Mouse (Mus musculus) hindbrain, embryonic 15.5 days (tissue): ENCODE results near the gene Tmem242. TPM values are rescaled to one million over a fixed set of nuclear protein-coding genes. Genes with fewer than 3 reads are reported as not detected.
A peak's percentile ranks its signal among the peaks of the same experiment; 100 is the strongest.

ENCODE experiments used
- ATAC-seq: fragments of 200-750 bp; cut with Nextera tagmentation; 2 replicates; pipeline ENCODE4 v1.8.0; 2017; ENCODE audit warnings: low read depth, moderate number of reproducible peaks, moderate TSS enrichment; ENCODE audit not compliant: low FRiP score
- H3K27ac ChIP-seq: fragments of 300-500 bp; sonication (generic); replicated peaks from 2 replicates; pipeline ENCODE4 v1.5.1; 2015; ENCODE audit warnings: mild to moderate bottlenecking, inconsistent platforms
- H3K27me3 ChIP-seq: fragments of 300-500 bp; sonication (generic); 2 replicates; pipeline ENCODE4 v1.6.1; 2015; ENCODE audit warnings: control low read depth, inconsistent platforms
- H3K36me3 ChIP-seq: fragments of 300-500 bp; sonication (generic); 2 replicates; pipeline ENCODE4 v1.6.1; 2015; ENCODE audit warnings: control low read depth, inconsistent platforms
- H3K4me1 ChIP-seq: fragments of 300-500 bp; sonication (generic); replicated peaks from 2 replicates; pipeline ENCODE4 v1.6.1; 2015; ENCODE audit warnings: control low read depth, inconsistent platforms
- H3K4me2 ChIP-seq: fragments of 300-500 bp; sonication (generic); 2 replicates; pipeline ENCODE4 v1.6.1; 2015; ENCODE audit warnings: moderate library complexity, mild to moderate bottlenecking, inconsistent platforms
- H3K4me3 ChIP-seq: fragments of 300-500 bp; sonication (generic); 2 replicates; pipeline ENCODE4 v1.5.1; 2015; ENCODE audit warnings: mild to moderate bottlenecking, inconsistent platforms
- H3K9ac ChIP-seq: fragments of 300-500 bp; sonication (generic); 2 replicates; pipeline ENCODE4 v1.6.1; 2015; ENCODE audit warnings: inconsistent platforms
- H3K9me3 ChIP-seq: fragments of 300-500 bp; sonication (generic); 2 replicates; pipeline ENCODE4 v1.6.1; 2016; ENCODE audit warnings: control low read depth, inconsistent platforms
- WGBS: fragments of 180-500 bp; shearing (Covaris S2); methylation state at CpG from one replicate; pipeline ENCODE4 v1.1.7; 2015; 5-methylcytosine and 5-hydroxymethylcytosine counted together
- polyA plus RNA-seq: library from polyadenylated mRNA; unstranded; fragments of >200 nt; fragmentation: Nextera tagmentation; extraction: Ambion mirVana; gene quantifications from 2 replicates; pipeline ENCODE4 v1.2.1, GENCODE M21; 2015

The Tmem242 gene
- polyA plus RNA-seq, 1 experiment from 2014 or later: 111 TPM

DNA sequence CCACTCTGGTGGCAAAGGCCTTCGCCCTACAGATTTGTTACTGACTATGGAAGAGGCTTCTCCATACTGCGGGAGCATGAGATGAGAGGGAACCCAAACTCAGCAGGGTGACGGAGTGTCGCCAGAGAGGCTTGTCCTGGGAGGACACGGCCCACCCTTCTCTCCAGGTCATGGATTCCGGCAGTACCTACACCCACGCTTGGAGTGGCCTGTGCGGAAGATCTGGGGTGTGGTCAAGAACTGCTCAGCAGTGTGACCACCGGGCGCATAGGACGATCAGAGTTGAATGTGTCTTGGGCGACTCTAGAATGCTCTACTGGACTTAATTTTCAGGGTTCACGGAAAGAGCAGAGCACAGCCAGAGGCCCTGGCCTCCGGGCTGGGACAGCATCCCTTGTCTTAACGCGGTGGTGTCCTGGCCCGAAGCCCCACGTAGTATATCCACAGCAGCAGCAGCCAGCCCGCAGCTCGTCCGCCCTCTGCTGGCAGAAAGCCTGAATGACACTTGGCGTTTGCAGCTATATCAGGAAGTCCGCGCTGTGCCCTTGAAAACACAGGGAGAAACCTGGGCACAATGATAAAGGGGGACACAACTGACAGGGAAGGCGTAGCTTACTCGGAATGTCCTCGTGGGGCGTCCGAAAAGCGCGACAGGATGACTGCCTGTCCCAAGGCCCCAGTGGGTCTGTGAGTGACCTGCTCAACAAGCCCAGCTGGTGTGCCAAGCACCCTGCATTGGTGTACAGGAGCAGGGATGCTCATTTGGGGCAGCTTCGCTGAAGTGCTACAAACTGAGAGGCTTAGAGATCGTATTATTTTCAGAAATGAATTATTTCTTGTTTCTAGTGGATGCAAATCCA lies 42.7 kb downstream of the Tmem242 start:
- no peak overlapping the region for H3K4me3 ChIP-seq
- H3K9me3 ChIP-seq: no peaks in the 10 kb centered on the region
- peaks cover 10% of the 10 kb centered on the region for H3K4me1 ChIP-seq
- no peak overlapping the region for H3K27ac ChIP-seq
- WGBS: 28% methylated on average over 33 of the region's 33 CpGs
- no peak overlapping the region for H3K9ac ChIP-seq
- H3K36me3 ChIP-seq: no peaks in the 10 kb centered on the region
- 0 out of 2 replicates have a peak, but pooled peaks cover 4% of the 10 kb centered on the region for H3K27me3 ChIP-seq
- ATAC-seq: peak; percentile 86
- peak overlapping the region; percentile 22 for H3K4me2 ChIP-seq

DNA sequence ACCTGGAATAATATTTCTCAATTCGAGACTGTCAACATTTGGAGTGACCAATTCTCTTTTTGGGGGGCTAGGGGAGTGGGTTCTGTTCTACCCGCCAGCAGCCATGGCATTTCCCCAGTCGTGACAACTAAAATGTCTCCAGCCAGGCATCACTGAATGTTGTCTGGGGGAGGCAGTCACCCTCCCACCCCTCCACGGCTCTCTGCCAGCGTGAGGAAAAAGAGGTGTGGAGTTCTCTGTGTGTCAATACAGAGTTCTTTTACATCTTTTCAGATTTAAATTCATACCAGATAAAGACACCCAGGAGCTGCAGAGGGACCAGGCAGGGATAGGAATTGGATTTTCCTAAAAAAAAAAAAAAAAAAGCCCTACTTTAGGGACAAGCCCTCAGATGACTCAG lies 43.8 kb downstream of the Tmem242 start:
- Histone ChIP-seq H3K4me1 (peaks cover 6% of the 10 kb centered on the region), H3K27me3 (0 out of 2 replicates have a peak, but pooled peaks cover 4% of the 10 kb centered on the region), H3K36me3 (no peaks in the 10 kb centered on the region), H3K4me2 (no peak overlapping the region), H3K9me3 (no peaks in the 10 kb centered on the region), H3K4me3 (no peak overlapping the region), H3K27ac (no peak overlapping the region), H3K9ac (no peak overlapping the region)
- no peak for ATAC-seq
- 68% methylated on average over 5 of the region's 5 CpGs for WGBS

DNA sequence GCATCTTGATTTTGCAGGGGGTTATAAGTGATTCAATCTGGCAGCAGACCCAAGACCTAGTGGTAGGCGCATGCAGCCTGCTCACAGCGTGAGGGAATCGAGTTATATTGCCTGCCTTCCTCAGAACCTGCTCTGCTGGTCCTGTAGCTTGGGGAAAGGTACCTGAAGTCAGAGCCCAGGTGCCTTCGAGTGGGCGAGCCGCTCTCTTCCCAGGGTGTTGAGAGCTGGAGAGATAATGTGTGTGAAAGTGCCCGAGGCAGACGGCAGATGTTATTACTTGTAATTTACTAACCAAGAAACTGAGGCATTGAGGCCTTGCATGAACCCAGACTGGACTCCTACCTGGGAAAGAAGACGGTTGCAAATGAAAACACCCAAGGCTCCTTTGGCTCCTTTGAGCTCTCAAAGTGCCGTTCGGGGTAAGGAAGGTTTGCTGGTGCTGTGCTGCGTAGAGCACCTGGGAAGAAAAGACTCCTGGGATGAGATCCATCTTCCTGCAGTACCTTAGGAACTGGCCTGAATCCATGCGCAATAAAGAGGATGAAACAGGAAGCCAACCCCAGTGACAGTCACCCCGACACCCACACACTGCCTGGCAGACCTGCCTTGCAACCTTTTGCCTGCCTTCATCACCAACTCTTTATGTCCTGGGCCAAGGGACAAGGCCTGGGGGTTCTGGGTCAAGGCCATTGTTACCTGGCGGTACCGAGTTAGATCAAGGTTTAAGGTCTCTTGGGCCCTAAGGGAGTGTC lies 44.4 kb downstream of the Tmem242 start:
- Histone ChIP-seq H3K9ac (no peak overlapping the region), H3K4me3 (no peak overlapping the region), H3K4me1 (peaks cover 8% of the 10 kb centered on the region), H3K36me3 (no peaks in the 10 kb centered on the region), H3K27me3 (0 out of 2 replicates have a peak, but pooled peaks cover 4% of the 10 kb centered on the region), H3K9me3 (no peaks in the 10 kb centered on the region), H3K27ac (no peak overlapping the region), H3K4me2 (no peak overlapping the region)
- ATAC-seq: no peak
- 89% methylated on average over 16 of the region's 16 CpGs for WGBS

DNA sequence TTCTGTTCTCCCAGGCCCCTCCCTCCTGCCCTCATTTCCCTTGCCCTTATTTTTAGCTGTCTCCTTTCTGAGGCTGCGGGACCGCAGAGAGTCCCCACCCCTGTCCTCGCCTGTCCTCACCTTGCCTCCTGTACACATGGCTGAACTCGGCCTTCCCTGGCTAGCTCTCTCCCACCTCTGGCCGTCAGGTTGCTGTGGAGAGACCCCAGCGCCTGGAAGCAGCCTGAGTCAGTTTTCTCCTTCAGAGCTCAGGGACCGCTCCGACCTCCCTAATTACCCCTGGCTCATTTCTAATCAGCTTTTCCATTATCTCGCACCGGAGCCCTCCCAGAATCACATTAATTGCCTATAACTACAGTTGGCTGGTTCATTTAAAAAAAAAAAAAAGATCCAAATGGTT lies 49.4 kb downstream of the Tmem242 start:
- H3K4me3 ChIP-seq: no peak overlapping the region
- no peaks in the 10 kb centered on the region for H3K27me3 ChIP-seq
- H3K27ac ChIP-seq: peak overlapping the region; percentile 70
- ATAC-seq: no peak; the same call in 1 of the 2 replicates
- 49% methylated on average over 10 of the region's 10 CpGs for WGBS
- no peak overlapping the region for H3K4me2 ChIP-seq
- H3K9ac ChIP-seq: no peak overlapping the region
- H3K36me3 ChIP-seq: no peaks in the 10 kb centered on the region
- peaks cover 9% of the 10 kb centered on the region for H3K4me1 ChIP-seq
- no peaks in the 10 kb centered on the region for H3K9me3 ChIP-seq

DNA sequence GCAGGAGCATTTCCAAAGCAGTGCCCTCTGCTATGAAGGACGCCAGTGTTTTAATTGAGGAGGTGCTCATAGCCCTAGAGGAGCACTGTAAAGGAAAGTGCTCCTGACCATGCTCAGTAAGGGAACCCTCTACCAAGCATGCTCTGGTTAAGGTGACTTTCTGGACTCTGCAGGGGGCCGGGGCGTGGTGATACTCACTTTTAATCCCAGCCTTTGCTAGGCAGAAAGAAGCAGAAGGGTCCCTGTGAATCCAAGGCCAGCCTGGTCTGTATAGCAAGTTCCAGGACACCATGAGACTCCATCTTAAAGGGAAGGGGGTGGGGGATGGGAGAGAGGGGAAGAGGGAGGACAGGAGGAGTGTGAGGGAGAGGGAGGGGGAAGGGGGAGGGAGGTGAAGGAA lies 51.7 kb downstream of the Tmem242 start:
- WGBS: 70% methylated on average over 3 of the region's 3 CpGs
- Histone ChIP-seq H3K4me3 (no peak overlapping the region), H3K36me3 (no peaks in the 10 kb centered on the region), H3K4me1 (peaks cover 9% of the 10 kb centered on the region), H3K9ac (no peak overlapping the region), H3K27ac (no peak overlapping the region), H3K9me3 (no peaks in the 10 kb centered on the region), H3K27me3 (no peaks in the 10 kb centered on the region), H3K4me2 (no peak overlapping the region)
- ATAC-seq: no peak

DNA sequence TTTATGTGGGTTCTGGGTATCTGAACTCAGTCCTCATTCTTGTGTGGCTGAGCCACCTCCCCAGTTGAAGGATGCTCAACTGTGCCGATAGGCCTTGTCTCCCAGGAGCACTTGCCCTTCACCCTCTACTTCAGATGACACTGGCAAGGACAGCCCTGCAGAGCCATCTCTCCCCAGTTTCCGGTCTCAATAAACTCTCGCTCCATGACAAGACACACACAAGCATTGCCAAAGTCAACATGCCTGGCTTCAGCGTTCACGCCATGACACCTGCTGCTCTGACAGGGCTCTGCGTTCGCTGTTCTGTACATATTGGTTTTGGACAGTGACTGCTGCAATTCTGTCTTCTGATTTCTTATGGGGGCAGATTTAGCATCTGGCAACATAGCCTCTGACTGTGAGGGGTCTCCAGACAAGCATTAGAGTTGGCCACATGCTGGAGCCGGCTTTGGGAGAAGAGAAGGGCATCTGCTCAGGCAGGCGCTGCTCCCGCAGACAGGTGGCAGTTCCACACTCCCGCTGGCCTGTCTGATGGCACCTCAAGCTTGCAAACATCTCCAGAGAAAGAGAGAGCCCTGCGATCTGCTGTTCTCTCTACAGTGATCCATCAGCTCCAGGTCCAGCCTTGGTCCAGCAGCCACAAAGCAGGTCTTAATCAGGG lies 53.0 kb downstream of the Tmem242 start:
- Histone ChIP-seq H3K27me3 (no peaks in the 10 kb centered on the region), H3K4me1 (peaks cover 9% of the 10 kb centered on the region), H3K36me3 (no peaks in the 10 kb centered on the region), H3K27ac (no peak overlapping the region), H3K9me3 (no peaks in the 10 kb centered on the region), H3K4me3 (no peak overlapping the region), H3K9ac (no peak overlapping the region), H3K4me2 (no peak overlapping the region)
- WGBS: 76% methylated on average over 12 of the region's 12 CpGs
- ATAC-seq: no peak

DNA sequence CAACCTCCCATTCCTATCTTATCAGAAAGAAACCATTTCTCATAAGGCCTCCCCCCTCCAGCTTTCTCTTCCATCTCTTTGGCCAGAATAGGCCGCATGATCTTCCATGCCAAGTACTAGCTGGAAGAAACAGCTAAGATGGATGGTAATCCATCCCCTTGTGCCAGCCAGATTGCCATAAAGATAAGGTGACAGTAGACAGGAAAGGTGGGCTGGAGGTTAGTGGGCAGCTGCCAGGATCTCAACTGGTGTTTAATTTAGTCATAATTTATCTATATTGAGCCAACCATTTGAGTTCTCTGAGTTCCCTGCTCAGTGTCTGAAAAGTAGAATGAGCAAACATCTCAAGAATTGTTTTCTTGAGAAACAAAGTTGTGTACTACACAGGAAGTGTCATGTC lies 54.4 kb downstream of the Tmem242 start:
- WGBS: 95% methylated on average over 1 of the region's 1 CpGs
- ATAC-seq: no peak
- H3K4me3 ChIP-seq: no peak overlapping the region

DNA sequence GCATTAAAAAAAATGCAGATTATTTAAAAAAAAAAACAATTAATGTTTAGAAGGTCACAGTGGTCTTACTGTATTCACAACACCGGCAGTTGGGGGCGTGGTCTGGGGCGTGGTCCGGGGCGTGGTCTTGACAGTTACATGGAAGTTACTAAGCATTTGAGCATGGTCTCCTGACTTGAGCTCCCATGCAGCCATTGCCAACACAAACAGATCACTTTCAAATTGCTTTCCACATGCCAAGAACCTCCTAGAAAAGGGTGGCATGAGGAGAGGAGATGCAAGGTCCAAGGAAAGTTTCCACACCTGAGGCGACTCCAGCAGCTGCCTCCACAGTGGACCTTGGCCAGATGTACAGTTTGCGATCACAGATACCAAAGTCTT lies 62.1 kb downstream of the Tmem242 start:
- H3K4me2 ChIP-seq: peak overlapping the region; percentile 17; the same call in 1 of the 2 replicates
- 31% methylated on average over 7 of the region's 7 CpGs for WGBS
- no peak for ATAC-seq

More for the DNA sequence above, 54.4 kb downstream of the Tmem242 start:
- H3K4me2 ChIP-seq: no peak overlapping the region
- no peaks in the 10 kb centered on the region for H3K36me3 ChIP-seq
- H3K9ac ChIP-seq: no peak overlapping the region
- no peak overlapping the region for H3K27ac ChIP-seq
- H3K4me1 ChIP-seq: peaks cover 7% of the 10 kb centered on the region
- H3K27me3 ChIP-seq: no peaks in the 10 kb centered on the region
- no peaks in the 10 kb centered on the region for H3K9me3 ChIP-seq

DNA sequence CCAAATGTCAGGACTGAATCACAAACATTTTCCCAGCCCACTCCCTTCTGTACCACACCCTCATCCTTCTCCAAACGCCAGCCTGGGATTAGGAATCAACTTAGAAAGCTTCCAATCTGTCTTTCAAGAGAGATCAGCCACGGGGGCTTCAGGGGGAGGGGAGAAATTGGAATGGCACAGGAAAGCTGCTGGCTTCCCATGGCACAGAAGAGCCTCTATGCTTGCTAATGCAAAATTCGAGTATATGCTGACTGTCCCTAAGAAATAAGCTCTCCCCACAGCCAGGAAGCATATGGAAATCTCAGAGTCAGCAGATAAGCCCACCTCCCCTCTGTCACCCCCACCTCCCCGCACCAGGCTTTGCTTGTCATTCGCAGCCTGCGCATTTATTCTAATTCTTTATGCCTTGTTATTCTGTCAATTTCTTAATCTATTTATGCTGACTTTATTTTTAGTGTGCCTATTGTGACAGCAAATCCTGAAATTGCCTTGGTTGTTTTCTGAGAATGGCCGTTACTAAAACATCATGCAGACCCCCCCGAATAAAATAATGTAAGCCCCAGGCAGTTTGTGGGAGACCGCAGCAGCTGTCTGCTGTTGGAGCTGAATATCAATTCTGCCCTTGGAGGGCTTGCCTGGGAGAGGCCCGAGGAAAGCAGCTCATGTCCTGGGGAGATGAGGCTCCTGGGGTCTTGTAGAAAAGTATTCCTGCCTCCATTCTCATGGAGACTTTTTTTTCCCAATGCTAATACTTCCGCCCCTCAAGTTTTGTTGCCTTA lies 62.7 kb downstream of the Tmem242 start:
- peak; percentile 63; the same call in 1 of the 2 replicates for ATAC-seq
- Histone ChIP-seq H3K27ac (no peak overlapping the region; the same call in 1 of the 2 replicates), H3K4me1 (peaks cover 14% of the 10 kb centered on the region), H3K4me2 (peak overlapping the region; percentile 17; the same call in 1 of the 2 replicates), H3K27me3 (no peaks in the 10 kb centered on the region), H3K9me3 (no peaks in the 10 kb centered on the region), H3K36me3 (no peaks in the 10 kb centered on the region), H3K9ac (no peak overlapping the region), H3K4me3 (no peak overlapping the region)
- WGBS: 17% methylated on average over 11 of the region's 11 CpGs

More for the DNA sequence above, 62.1 kb downstream of the Tmem242 start:
- Histone ChIP-seq H3K27ac (no peak overlapping the region), H3K9ac (no peak overlapping the region), H3K27me3 (no peaks in the 10 kb centered on the region), H3K4me3 (no peak overlapping the region), H3K36me3 (no peaks in the 10 kb centered on the region), H3K4me1 (peaks cover 14% of the 10 kb centered on the region), H3K9me3 (no peaks in the 10 kb centered on the region)

DNA sequence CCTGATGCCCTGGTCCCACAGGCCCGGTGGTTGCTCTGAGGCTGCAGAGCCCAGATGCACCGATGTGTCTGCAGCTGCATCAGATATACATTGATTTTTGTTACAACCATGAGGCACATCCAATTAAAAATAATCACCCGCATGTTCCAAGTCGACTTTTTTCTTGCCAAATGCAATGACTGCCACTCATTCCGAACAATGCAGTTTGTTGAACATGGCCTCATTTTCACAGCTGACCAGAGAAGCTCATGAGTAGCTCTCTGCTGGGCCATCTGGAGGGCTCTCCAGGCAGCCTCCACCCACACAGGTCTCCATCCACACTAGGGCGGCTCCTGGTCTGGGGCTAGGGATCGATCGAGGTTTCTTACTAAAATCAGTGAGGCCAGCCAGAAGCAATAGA lies 67.1 kb downstream of the Tmem242 start:
- no peak overlapping the region for H3K4me2 ChIP-seq
- no peak overlapping the region for H3K9ac ChIP-seq
- H3K27ac ChIP-seq: no peak overlapping the region
- H3K9me3 ChIP-seq: no peaks in the 10 kb centered on the region
- peaks cover 12% of the 10 kb centered on the region for H3K4me1 ChIP-seq
- no peaks in the 10 kb centered on the region for H3K27me3 ChIP-seq
- H3K36me3 ChIP-seq: no peaks in the 10 kb centered on the region
- no peak for ATAC-seq
- no peak overlapping the region for H3K4me3 ChIP-seq
- 67% methylated on average over 8 of the region's 8 CpGs for WGBS

DNA sequence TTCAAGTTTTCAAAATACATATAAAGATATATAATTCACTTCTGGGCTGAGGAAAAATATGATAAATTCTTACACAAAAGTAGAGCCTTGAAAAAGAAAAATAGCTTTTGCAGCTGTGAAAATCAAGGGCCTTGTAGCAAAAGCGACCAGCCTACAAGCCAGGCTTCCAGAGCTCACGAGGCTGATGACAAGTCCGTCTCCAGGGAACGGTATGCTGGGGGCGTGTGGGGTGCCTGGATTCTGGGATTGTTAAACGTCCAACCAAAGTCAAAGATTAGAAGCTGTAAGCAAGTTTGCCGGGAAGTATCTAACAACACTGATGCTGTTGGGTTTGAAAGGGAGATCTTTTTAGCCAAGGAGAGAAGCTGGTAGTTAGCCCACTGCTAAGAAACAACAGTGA lies 68.5 kb downstream of the Tmem242 start:
- no peak overlapping the region for H3K4me2 ChIP-seq
- H3K4me1 ChIP-seq: no peaks in the 10 kb centered on the region
- no peak overlapping the region for H3K27ac ChIP-seq
- no peaks in the 10 kb centered on the region for H3K9me3 ChIP-seq
- H3K27me3 ChIP-seq: no peaks in the 10 kb centered on the region
- no peaks in the 10 kb centered on the region for H3K36me3 ChIP-seq
- 58% methylated on average over 7 of the region's 7 CpGs for WGBS
- ATAC-seq: no peak
- no peak overlapping the region for H3K4me3 ChIP-seq
- H3K9ac ChIP-seq: no peak overlapping the region
